ENCODE assay signal across 10 mouse cellular contexts in the genomic region with DNA sequence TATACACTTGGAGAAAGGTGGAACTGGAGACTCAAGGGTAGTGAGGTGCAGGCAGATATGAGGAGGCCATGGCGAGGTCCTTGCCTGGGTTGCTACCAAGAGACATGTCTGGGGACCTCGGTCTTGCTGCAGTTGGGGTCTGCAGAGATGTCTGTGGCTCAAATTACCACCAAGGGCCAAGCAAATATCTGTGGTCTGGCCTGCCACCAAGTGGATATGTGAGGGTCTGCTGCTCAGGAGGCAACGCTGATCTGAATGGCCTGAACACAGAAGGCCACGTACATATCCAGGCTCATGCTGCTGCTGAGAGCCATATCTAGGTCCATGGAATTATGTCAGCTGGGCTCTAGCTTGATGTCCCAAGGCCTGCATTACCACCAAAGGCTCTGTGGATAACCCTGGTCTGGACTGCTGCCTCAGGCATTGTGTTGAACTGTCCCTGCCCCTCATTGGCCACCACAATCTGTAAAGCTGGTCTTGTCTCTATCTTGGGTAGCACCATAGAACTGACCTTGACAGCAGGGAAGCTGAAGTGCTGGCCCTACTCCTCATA.
DNase-seq lines count a peak whose midpoint lies in the region; ATAC-seq and TF ChIP-seq lines count a peak whose summit lies in the region.
"Had no signal": no experiment of that assay in that cellular context is flagged by ENCODE, and none has a peak within 500 bp of the region (broad histone marks: within the 10 kb centered on the region; RNA-seq: fewer than 3 reads in every experiment).

No protein-coding gene starts in this region.

- no peak overlapping the region for H3K27ac ChIP-seq in gastrocnemius, adult 2 months
- no peak overlapping the region for H3K27ac ChIP-seq in kidney, embryonic 16.5 days (ENCODE audit: low read length)
- H3K27ac ChIP-seq in midbrain, embryonic 13.5 days = no peak overlapping the region
- H3K27ac ChIP-seq in midbrain, embryonic 15.5 days = no peak overlapping the region

- WGBS in kidney, embryonic 16.5 days = 75% methylated on average over 4 of the region's 4 CpGs
- WGBS in midbrain, embryonic 13.5 days = 92% methylated on average over 4 of the region's 4 CpGs
- 88% methylated on average over 4 of the region's 4 CpGs for WGBS in midbrain, embryonic 15.5 days

- H3K9ac ChIP-seq in kidney, embryonic 16.5 days (replicated peaks; ENCODE audit: low read length) = no peak overlapping the region
- no peak overlapping the region for H3K9ac ChIP-seq in midbrain, embryonic 13.5 days (replicated peaks)
- no peak overlapping the region for H3K9ac ChIP-seq in midbrain, embryonic 15.5 days

- H3K9me3 ChIP-seq in kidney, embryonic 16.5 days (ENCODE audit: low read length) = no peaks in the 10 kb centered on the region
- no peaks in the 10 kb centered on the region for H3K9me3 ChIP-seq in midbrain, embryonic 13.5 days
- no peaks in the 10 kb centered on the region for H3K9me3 ChIP-seq in midbrain, embryonic 15.5 days

- H3K4me1 ChIP-seq in kidney, embryonic 16.5 days (ENCODE audit: insufficient read depth, low read length) = 0 out of 2 replicates have a peak, but pooled peaks cover 2% of the 10 kb centered on the region
- H3K4me1 ChIP-seq in midbrain, embryonic 13.5 days (replicated peaks) = no peaks in the 10 kb centered on the region
- no peaks in the 10 kb centered on the region for H3K4me1 ChIP-seq in midbrain, embryonic 15.5 days

- no peak overlapping the region for H3K4me2 ChIP-seq in kidney, embryonic 16.5 days (replicated peaks; ENCODE audit: low read depth, low read length)
- H3K4me2 ChIP-seq in midbrain, embryonic 13.5 days (replicated peaks) = no peak overlapping the region
- no peak overlapping the region for H3K4me2 ChIP-seq in midbrain, embryonic 15.5 days

- 0 out of 2 replicates have a peak, but pooled peaks have one; percentile 21 for ATAC-seq in kidney, embryonic 16.5 days (ENCODE audit: low FRiP score, low TSS enrichment)
- ATAC-seq in midbrain, embryonic 13.5 days = peak; percentile 17; the same call in 1 of the 2 replicates
- no peak; the same call in 1 of the 2 replicates for ATAC-seq in midbrain, embryonic 15.5 days (replicated peaks)

- no peaks in the 10 kb centered on the region for H3K27me3 ChIP-seq in kidney, embryonic 16.5 days (ENCODE audit: insufficient read depth, low read length)
- no peaks in the 10 kb centered on the region for H3K27me3 ChIP-seq in midbrain, embryonic 13.5 days
- no peaks in the 10 kb centered on the region for H3K27me3 ChIP-seq in midbrain, embryonic 15.5 days (replicated peaks)

- no peak for DNase-seq in gastrocnemius, adult 2 months
- DNase-seq in gastrocnemius, postnatal 10 days = no peak
- DNase-seq in kidney, adult 9 months = no peak
- DNase-seq in thymus, adult 18-20 months = no peak
- DNase-seq in cerebellum, postnatal 25 days = no peak
- DNase-seq: cerebellum, adult 2 months; gastrocnemius, postnatal 25 days had no signal

- TF ChIP-seq CTCF in gastrocnemius, adult 2 months (IDR thresholded peaks at IDR 0.05) = peak; percentile 8; the same call in 1 of the 2 replicates

- H3K4me3 ChIP-seq in gastrocnemius, adult 2 months = no peak overlapping the region
- H3K4me3 ChIP-seq in kidney, embryonic 16.5 days (ENCODE audit: low read length) = no peak overlapping the region
- no peak overlapping the region for H3K4me3 ChIP-seq in midbrain, embryonic 13.5 days (replicated peaks)
- no peak overlapping the region for H3K4me3 ChIP-seq in midbrain, embryonic 15.5 days

- H3K36me3 ChIP-seq in kidney, embryonic 16.5 days (ENCODE audit: insufficient read depth, low read length) = no peaks in the 10 kb centered on the region
- H3K36me3 ChIP-seq in midbrain, embryonic 13.5 days = no peaks in the 10 kb centered on the region
- H3K36me3 ChIP-seq in midbrain, embryonic 15.5 days (replicated peaks) = no peaks in the 10 kb centered on the region

- intact Hi-C loops in gastrocnemius, adult 2 months (cut with DNase I) = no loop called here
